Mouse (Mus musculus) stomach, postnatal 0 days (tissue): ENCODE data around the gene Olfr112.
"Not testable (repeated sequence)": the region's sequence is repeated elsewhere in the genome, so short reads cannot be mapped to it uniquely, and the experiment has no call there.

ENCODE experiments used
- CTCF ChIP-seq: IDR thresholded peaks from 2 replicates; pipeline ENCODE4 v1.5.1; 2016; ENCODE audit warnings: antibody characterized with exemption, low read depth, mild to moderate bottlenecking, moderate library complexity
- EP300 ChIP-seq: optimal IDR thresholded peaks from 2 replicates; pipeline ENCODE3; 2016; ENCODE audit warnings: antibody characterized with exemption

- not testable (repeated sequence) for TF ChIP-seq CTCF, EP300
Measured at GRCm38 (mm10) chr17:37525427-37525826, 43.8 kb downstream of the Olfr112 start.
